13 mouse cellular contexts compared by ENCODE assay signal in genomic region chr2:128241280-128241665, GRCm38 (mm10).
A peak's percentile ranks its signal among the peaks of the same experiment; 100 is the strongest.
DNase-seq lines count a peak whose midpoint lies in the region; ATAC-seq and TF ChIP-seq lines count a peak whose summit lies in the region.
"Had no signal": no experiment of that assay in that cellular context is flagged by ENCODE, and none has a peak within 500 bp of the region (broad histone marks: within the 10 kb centered on the region; RNA-seq: fewer than 3 reads in every experiment).

No protein-coding gene starts in this region.

- H3K4me1 ChIP-seq in heart, embryonic 12.5 days (replicated peaks): peaks cover 17% of the 10 kb centered on the region
- H3K4me1 ChIP-seq in liver, embryonic 12.5 days: peaks cover 6% of the 10 kb centered on the region; the same call in 1 of the 2 replicates
- H3K4me1 ChIP-seq: liver, embryonic 13.5 days had no signal

- H3K27ac ChIP-seq in heart, embryonic 12.5 days (ENCODE audit: poor library complexity, severe bottlenecking): no peak overlapping the region
- no peak overlapping the region for H3K27ac ChIP-seq in liver, embryonic 12.5 days
- H3K27ac ChIP-seq: heart, adult 2 months; hindbrain, embryonic 15.5 days; liver, embryonic 13.5 days; neural tube, embryonic 13.5 days had no signal

- TF ChIP-seq CTCF in C2C12 (IDR thresholded peaks at IDR 0.05; ENCODE audit: control insufficient read depth, insufficient read depth, insufficient read length): no peak

- no peak overlapping the region for H3K4me2 ChIP-seq in heart, embryonic 12.5 days
- no peak overlapping the region for H3K4me2 ChIP-seq in liver, embryonic 12.5 days
- H3K4me2 ChIP-seq: hindbrain, embryonic 15.5 days; liver, embryonic 13.5 days; neural tube, embryonic 13.5 days had no signal

- H3K79me3 ChIP-seq in C2C12 (ENCODE audit: low read depth): no peaks in the 10 kb centered on the region

- no peaks in the 10 kb centered on the region for H3K27me3 ChIP-seq in heart, embryonic 12.5 days (replicated peaks)
- no peaks in the 10 kb centered on the region for H3K27me3 ChIP-seq in C2C12 (ENCODE audit: control insufficient read depth, insufficient read depth, insufficient read length)
- no peaks in the 10 kb centered on the region for H3K27me3 ChIP-seq in liver, embryonic 12.5 days (replicated peaks)
- H3K27me3 ChIP-seq: hindbrain, embryonic 15.5 days; liver, embryonic 13.5 days; neural tube, embryonic 13.5 days had no signal

- DNase-seq in heart, adult 11 months: no peak
- peak; percentile 83 for DNase-seq in ZHBTc4 (ENCODE audit: low read depth, low spot score)
- DNase-seq in mesoderm, embryonic 11.5 days (ENCODE audit: low read depth, low spot score): peak; percentile 26
- no peak for DNase-seq in left cerebral cortex, postnatal 4 days
- DNase-seq in frontal cortex, postnatal 14 days (ENCODE audit: low spot score in 2 of 2): no peak
- DNase-seq: liver, embryonic 13.5 days; right cerebral cortex, postnatal 4 days had no signal

- intact Hi-C loops in left cerebral cortex, postnatal 4 days (cut with DNase I): no loop called here

- no peak overlapping the region for H3K9ac ChIP-seq in heart, embryonic 12.5 days
- no peak overlapping the region for H3K9ac ChIP-seq in liver, embryonic 12.5 days
- H3K9ac ChIP-seq: hindbrain, embryonic 15.5 days; liver, embryonic 13.5 days; neural tube, embryonic 13.5 days had no signal

- peak overlapping the region; percentile 1 for H3ac ChIP-seq in C2C12 (ENCODE audit: control insufficient read depth, insufficient read length, low read depth)

- no peaks in the 10 kb centered on the region for H3K79me2 ChIP-seq in C2C12 (ENCODE audit: control insufficient read depth, insufficient read depth)

- no peak overlapping the region for H3K4me3 ChIP-seq in heart, embryonic 12.5 days
- no peak overlapping the region for H3K4me3 ChIP-seq in C2C12 (ENCODE audit: insufficient read depth, poor library complexity, severe bottlenecking)
- H3K4me3 ChIP-seq in liver, embryonic 12.5 days: no peak overlapping the region
- H3K4me3 ChIP-seq: heart, adult 2 months; hindbrain, embryonic 15.5 days; liver, embryonic 13.5 days; neural tube, embryonic 13.5 days had no signal

- 22% methylated on average over 3 of the region's 3 CpGs for WGBS in heart, embryonic 12.5 days
- WGBS in liver, embryonic 12.5 days (ENCODE audit: insufficient replicate concordance): 16% methylated on average over 3 of the region's 3 CpGs

- H3K9me3 ChIP-seq in heart, embryonic 12.5 days (replicated peaks): no peaks in the 10 kb centered on the region
- H3K9me3 ChIP-seq in liver, embryonic 12.5 days (replicated peaks): no peaks in the 10 kb centered on the region
- H3K9me3 ChIP-seq: hindbrain, embryonic 15.5 days; liver, embryonic 13.5 days; neural tube, embryonic 13.5 days had no signal

- H3K36me3 ChIP-seq in heart, embryonic 12.5 days: no peaks in the 10 kb centered on the region
- H3K36me3 ChIP-seq in C2C12 (ENCODE audit: control insufficient read depth, insufficient read depth): no peaks in the 10 kb centered on the region
- H3K36me3 ChIP-seq in liver, embryonic 12.5 days: no peaks in the 10 kb centered on the region
- H3K36me3 ChIP-seq: hindbrain, embryonic 15.5 days; liver, embryonic 13.5 days; neural tube, embryonic 13.5 days had no signal

- 0 out of 2 replicates have a peak, but pooled peaks have one; percentile 9 for ATAC-seq in heart, embryonic 12.5 days (ENCODE audit: insufficient number of reproducible peaks, low FRiP score)
- ATAC-seq in liver, embryonic 12.5 days: no peak

TF ChIP-seq in C2C12, 6 proteins besides CTCF, POLR2A, EP300 and RAD21:
- TF ChIP-seq CEBPB (IDR thresholded peaks at IDR 0.05; ENCODE audit: low read depth) (no peak), USF1 (IDR thresholded peaks at IDR 0.05; ENCODE audit: low read depth) (no peak), MYOG (IDR thresholded peaks at IDR 0.05; ENCODE audit: control insufficient read depth, extremely low read depth, insufficient read length) (no peak), MAX (IDR thresholded peaks at IDR 0.05) (no peak), MYOD1 (IDR thresholded peaks at IDR 0.05; ENCODE audit: control insufficient read depth, insufficient read length, low read depth) (no peak), FOSL1 (IDR thresholded peaks at IDR 0.05; ENCODE audit: insufficient read depth, low read length, poor library complexity, severe bottlenecking) (no peak)

Comparison
In these comparisons a context has a peak if more than half of its experiments do, and no peak if none do; other contexts are left out.
1. DNase-seq: peak in ZHBTc4 (single experiment) and mesoderm, embryonic 11.5 days (single experiment); none in heart, adult 11 months (single experiment), left cerebral cortex, postnatal 4 days (single experiment) and frontal cortex, postnatal 14 days (0 of 2).